Mouse (Mus musculus): ENCODE measurements around the gene Imp4.

Gene Imp4

DNA sequence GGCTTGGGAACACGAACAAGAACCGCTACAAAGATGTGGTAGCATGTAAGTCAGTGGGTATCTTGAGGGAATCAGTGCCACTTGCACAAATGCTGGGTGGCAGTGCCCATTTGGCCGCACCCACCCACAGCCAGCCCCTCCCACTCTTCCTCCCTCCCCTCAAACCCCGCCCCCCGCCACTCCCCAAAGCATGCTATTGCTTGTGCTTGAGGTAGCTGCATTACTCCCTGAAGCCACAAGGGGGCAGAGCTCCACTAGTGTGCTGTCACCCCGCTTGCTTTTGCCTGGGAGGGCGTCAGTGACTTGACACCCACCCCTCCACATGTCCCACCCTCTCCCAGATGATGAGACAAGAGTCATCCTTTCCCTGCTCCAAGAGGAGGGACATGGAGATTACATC is 23.1 kb downstream of the Imp4 start:
- peak; percentile 57 for DNase-seq (ENCODE audit: low spot score)

DNA sequence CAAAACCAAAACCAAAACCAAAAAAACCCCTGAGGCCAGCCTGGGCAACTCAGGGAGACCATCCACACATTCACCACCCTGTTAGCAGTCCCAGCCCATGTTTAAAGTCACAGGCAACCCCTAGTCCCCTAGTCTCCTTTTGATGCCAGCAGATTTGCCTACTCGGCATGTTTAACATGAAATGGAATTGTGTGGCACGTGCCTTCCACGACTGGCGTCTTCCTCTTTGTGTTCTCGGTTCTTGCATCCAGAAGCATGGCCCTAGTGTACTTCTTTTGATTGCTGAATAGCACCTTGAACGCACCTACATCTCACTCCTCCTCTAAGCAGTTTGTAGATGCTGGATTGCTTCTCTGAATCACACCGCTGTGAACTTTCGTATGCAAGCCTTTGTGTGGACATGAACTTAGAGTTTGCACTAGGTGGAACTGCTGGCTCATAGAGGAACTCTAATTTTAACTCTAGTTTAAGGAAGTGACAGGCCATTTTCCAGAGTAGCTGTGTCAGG is 24.7 kb downstream of the Imp4 start:
- DNase-seq (ENCODE audit: low spot score), result no peak

DNA sequence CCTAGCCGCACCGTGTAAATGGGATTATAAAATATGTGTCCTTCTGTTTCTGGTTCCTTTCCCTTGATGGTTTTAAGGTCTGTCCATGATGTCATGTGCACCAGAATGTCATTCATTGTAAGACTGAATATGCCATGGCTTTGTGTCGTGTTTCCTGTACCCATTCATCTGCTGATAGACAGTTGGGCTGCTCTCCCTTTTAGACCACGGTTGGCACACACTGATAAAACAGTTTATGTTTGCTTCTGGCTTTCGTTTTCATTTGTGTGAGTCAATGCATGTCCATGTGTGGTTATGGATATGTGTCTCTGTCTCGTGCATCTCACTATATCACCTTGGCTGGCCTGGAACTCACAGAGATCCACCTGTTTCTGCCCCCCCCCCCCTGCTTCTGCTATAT is 25.8 kb downstream of the Imp4 start:
- DNase-seq (ENCODE audit: low spot score), result no peak

DNA sequence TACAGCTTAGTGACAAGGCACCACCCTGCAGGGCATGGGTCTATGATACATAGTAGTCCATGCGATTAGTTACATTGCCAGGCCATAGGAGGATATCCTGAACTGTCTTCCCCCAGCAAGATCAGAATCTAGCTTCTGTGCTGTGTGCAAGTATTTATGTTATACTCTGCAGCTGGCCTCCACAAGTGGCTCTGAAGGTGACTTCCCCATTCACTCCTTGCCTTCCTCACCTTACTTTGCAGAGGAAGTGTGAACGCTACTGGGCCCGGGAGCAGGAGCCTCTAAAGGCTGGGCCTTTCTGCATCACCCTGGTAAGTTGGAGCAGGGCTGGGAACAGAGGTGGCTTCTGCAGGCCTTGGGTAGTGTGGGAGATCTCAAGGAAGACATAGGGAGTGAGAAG is 28.4 kb downstream of the Imp4 start:
- DNase-seq (ENCODE audit: low spot score), result no peak

DNA sequence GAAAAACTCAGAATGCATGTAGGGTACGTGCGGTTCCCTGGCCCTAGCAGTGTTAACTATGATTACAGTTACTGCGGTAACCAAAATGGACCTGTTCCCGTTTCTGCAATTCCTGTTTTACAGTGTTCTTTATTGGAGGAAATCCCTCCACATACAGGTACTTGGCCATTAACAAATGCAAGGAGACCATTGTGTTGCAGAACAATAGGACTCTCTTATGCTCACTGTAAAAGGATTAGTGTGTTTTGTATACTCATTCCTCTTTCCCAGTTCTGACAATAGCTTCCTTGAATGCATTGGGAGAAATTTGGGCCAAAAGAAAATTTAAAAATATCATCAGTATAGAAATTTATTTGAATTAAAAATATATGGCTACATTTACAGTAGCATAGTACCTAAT is 28.8 kb downstream of the Imp4 start:
- no peak for DNase-seq (ENCODE audit: low spot score)

DNA sequence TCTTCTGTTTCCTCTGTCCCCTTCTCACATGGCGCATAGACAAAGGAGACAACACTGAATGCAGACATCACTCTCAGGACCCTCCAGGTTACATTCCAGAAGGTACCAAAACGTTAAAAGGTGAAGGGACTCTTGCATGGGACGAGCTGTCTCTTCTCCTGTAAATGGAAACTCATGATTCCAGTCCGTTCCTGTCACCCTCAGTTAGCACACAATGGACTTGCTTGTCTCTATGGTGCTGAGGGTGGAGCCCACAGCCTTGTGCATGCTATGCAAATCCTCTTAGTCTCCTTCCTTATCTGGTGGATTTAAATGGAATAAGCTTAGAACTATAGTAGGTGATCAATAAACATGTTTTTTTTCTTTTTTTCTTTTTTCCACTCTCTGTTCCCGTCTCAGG is 30.1 kb downstream of the Imp4 start:
- DNase-seq (ENCODE audit: low spot score), result no peak

DNA sequence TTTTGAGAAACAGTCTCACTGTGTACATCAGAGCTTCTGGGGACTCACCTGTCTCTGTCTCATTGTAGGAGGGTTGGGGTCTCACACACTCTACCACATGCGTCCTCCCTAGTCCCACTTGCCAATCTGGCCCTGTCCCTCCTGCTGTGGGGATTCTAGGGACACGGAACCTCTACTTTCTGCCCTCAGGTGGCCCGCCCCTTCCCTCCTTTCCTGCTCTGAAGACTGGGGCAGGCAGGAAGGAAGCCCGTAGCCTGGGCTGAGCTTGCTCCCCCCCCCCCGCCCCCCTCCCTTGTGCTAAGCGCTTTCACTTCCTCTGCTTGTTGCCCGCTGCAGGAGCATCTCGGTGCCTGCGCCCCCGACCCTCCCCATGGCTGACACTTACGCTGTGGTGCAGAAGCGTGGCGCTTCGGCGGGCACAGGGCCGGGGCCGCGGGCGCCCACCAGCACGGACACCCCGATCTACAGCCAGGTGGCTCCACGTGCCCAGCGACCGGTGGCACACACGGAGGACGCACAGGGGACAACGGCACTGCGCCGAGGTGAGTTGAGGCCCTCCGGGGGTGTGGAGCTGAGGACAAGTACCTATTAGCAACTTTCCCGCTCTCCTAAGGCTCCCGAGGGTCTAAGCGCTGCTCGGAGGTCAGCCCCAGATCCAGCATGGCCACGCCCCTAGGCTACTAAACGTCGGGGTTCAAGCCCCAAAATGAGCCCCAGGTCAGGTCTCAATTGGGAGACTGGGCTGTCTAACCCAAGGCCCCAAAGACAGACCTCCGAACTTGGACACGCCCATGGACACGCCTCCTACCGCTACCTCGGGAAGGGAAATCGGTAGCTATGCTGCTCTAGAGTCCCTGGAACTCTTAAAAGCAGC is 33.0 kb downstream of the Imp4 start:
- DNase-seq (ENCODE audit: low spot score), result peak; percentile 40

DNA sequence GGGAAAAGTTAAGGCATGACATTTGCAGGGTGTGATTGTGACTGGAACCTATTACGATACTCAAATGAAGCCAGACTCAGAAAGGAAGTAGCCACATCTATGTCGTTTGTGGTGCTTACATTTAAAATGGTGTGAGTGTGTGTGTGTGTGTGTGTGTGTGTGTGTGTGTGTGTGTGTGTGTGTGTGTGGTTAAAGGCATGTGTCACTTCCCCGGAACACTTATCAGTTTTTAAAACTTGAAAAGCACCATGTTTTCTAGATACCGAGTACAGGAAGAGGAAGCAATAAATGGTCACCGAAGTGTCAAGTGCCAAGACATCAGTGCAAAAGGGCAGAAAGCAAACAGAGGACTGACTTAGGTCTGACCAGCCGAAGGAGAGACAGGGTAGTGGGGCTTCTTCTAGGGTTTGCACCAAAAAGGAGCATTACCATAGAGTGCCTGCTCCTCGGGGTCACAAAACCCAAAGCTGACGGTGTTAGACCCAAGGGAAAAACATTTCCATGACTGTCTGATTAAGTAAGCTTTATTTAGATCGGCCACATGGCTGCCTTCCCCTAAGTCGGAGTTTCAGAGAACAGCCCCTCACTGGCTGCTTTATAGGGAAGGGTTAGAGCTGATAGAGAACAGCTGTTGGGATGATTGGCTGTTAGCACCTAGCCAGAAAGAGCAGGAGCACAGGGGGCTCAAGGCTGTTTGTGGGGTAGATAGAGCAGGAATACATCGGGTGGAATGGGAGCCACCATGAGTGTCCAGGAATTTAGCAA is 39.4 kb downstream of the Imp4 start:
- DNase-seq (ENCODE audit: low spot score), result no peak

DNA sequence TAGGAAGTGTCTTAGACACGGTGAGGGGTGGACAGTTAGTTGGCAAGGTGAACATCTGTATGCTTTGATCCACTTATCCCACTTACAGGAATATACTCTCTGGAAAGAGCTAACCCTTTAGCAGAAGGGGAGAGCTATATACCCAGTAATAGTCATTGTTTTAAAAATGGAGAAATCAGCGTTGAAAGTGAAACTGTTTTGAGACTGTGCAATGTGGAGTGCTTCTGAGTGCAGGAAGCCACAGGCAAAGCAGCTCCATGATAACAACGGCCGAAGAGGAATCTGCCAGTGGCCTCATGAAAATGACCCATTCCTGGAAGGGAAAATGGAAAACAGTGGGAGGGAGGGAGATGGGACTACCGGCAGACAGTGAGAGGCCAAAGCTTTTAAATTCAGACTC is 41.1 kb downstream of the Imp4 start:
- no peak for DNase-seq (ENCODE audit: low spot score)

DNA sequence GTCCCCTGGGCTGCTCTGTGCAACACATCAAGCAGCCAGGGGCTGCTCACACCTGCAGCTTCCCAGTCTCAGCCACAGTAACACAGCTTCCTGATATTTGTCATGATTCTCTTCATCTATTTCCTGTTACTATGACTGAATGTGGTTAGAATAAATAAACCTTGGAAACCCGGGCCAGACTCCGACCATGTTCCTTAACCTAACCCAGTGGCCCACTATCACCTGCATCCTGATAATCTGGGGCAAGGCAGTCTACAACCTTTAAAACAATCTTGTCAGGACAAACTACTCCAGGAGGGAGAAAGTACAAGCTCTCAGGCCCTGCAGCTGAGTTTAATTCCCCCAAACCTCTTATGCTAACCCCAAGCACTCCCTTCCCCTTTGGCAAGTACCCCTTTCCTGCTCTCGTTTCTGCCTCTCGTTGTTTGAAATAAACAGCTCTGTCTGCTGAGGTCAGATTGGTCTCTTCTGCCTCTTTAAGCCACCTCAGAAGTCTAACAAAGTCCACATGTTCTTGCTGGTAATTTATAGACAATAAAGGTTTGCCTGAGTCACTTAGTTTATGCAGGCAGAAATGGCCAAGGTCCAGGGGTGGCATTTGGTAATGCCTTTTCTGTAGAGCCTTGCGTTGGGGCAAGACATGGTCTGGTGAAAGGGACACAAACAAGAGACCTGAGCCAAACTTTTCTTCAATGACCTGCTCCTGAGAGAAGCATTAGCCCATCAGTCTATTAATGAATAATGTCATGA is 42.4 kb downstream of the Imp4 start:
- no peak for DNase-seq (ENCODE audit: low spot score)

DNA sequence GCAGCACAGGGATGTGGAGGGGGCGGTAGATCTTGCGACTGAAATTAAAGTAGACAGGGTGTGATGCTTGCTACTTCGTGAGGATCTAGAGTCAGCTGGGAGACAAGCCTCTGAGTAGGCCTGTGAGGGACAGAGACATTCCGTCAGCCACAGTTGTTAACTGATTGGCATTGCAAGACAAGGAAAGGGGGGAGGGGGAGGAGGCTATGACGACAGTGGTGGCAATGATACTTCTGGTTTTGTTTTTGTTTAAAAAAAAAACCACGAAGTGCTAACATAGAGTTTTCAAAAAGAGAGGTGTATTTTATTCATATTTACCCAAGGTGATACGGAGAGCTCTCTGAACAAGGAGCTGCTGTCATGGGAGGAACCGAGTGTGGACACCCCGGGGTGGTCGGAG is 44.8 kb downstream of the Imp4 start:
- peak; percentile 48 for DNase-seq (ENCODE audit: low spot score)

DNA sequence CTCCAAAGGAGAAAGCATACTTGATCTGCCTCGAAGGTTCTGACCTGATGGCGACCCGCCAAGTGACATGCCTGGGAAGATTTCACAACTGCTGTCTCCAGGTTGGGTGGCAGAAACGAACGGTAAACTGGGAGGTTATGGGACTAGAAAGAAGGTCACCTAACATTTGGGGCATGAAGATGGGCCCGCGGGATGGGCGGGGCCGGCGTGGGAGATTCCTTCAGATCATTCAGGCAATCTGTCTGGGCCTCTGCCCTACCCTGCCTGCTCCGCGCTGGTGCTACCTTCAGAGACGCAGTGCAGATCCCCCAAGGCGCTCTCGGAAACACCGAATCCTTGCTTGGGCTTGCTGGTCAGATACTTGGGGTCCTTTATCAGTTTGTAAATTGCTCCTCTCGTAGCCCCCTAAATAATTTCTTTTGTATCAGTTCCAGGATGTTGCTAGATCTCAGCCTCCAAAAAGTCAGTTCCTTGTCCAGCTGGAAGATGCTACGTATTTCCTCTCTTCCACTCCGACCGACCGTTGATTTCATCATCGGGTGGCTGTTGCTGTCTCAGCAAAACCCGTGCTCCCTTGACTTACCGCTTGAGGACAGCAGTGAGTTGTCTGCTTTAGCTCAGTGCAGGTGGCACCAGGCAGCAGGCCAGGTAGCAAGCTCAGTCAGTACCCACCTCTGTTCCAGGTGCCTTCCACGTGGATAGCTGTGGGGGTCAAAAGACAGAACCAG is 46.0 kb downstream of the Imp4 start:
- DNase-seq (ENCODE audit: low spot score), result peak; percentile 20

DNA sequence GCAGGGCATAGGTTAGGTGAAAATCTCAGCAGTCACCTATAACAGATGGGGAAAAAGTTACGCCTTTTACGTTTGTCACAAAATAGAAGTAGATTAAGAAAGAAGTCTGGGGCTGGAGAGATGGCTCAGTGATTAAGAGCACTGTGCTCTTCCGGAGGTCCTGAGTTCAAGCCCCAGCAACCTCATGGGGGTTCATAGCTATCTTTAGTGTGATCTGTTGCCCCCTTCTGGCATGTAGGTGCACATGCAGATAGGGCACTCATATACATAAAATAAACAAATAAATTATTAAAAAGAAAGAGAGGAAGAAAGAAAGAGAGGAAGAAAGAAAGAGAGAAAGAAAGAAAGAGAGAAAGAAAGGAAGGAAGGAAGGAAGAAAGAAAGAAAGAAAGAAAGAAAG is 47.7 kb downstream of the Imp4 start:
- no peak for DNase-seq (ENCODE audit: low spot score)

DNA sequence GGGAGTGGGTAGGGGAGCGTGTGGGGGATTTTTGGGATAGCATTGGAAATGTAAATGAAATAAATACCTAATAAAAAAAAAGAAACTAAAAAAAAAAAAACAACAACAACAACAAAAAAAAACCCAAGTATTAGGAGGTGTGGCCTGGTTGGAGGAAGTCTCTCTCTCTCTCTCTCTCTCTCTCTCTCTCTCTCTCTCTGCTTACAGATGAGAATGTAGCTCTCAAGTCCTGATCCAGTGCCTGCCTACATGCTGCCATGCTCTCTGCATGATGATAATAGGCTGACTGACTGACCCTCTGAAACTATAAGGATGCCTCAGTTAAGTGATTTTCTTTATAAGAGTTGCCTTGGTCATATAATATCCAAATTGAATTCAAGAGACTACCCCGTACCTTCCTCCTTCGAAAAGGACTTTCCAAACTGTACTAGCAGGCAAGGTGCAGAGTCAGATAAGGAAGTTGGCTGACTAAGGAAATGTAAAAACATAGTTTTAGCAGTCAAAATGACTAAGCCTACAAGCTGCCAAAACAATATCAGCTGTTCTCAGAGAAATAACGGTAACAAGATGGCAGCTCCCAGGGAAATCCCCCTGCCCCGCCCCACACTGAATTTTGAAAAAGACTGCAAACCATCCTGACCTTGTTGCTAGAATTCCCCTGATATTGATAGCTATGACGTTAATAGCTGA is 50.3 kb downstream of the Imp4 start:
- no peak for DNase-seq (ENCODE audit: low spot score)

DNA sequence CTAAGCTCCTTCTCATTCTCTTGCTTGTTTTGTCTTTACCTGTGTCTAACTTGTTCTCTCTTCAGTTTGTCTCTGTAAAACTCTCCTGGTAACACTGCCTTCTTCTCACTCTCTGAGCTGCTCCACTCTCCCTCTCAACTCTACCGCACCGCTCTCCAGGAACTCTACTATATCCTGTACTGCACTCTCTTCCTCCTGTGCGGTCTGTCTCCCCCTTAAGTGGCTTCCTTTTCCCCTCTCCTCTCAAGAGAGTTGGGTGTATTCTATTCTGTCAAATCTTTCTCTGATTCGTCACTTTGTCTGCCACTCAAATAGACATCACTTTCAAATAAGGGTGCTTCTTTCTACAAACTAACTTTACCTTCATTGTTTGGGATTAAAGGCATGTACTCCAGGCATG is 51.8 kb downstream of the Imp4 start:
- no peak for DNase-seq (ENCODE audit: low spot score)
